Mouse (Mus musculus): ENCODE measurements around the gene Mmp23. TPM values are rescaled to one million over a fixed set of nuclear protein-coding genes. Genes with fewer than 3 reads are reported as not detected.
"Not testable (repeated sequence)": the region's sequence is repeated elsewhere in the genome, so short reads cannot be mapped to it uniquely, and the experiment has no call there.

The Mmp23 gene
- 0.64 and 1.9 TPM in 2 replicates for polyA plus RNA-seq (2012; ENCODE audit: insufficient read depth, insufficient read length, missing spikeins)

GRCm38 (mm10) chr4:155653086-155653450 is at the start of gene Mmp23:
Gene Mmp23 (minus strand): TSS chr4:155653384.
- peaks cover 5% of the 10 kb centered on the region; the same call in 1 of the 2 replicates for H3K4me1 ChIP-seq (ENCODE audit: control insufficient read depth, insufficient read depth, low read length)
- TF ChIP-seq CTCF (IDR thresholded peaks at IDR 0.05; ENCODE audit: low read depth, low read length) (no peak), POLR2A (IDR thresholded peaks at IDR 0.05; ENCODE audit: borderline replicate concordance, low read depth, low read length) (no peak)
- H3K4me3 ChIP-seq (ENCODE audit: insufficient read depth, low read length) = peak within 1 kb of the TSS; percentile 31
- H3K27ac ChIP-seq (ENCODE audit: insufficient read depth, low read depth, low read length) = no peak within 1 kb of the TSS

GRCm38 (mm10) chr4:155700425-155700824 is 47.2 kb upstream of the Mmp23 start:
- no peak overlapping the region for H3K4me3 ChIP-seq (ENCODE audit: insufficient read depth, low read length)
- H3K27ac ChIP-seq (ENCODE audit: insufficient read depth, low read depth, low read length) = no peak overlapping the region
- TF ChIP-seq POLR2A (IDR thresholded peaks at IDR 0.05; ENCODE audit: borderline replicate concordance, low read depth, low read length) = no peak
- no peak for TF ChIP-seq CTCF (IDR thresholded peaks at IDR 0.05; ENCODE audit: low read depth, low read length)
- peaks cover 34% of the 10 kb centered on the region for H3K4me1 ChIP-seq (ENCODE audit: control insufficient read depth, insufficient read depth, low read length)

GRCm38 (mm10) chr4:155696261-155697255 is 43.4 kb upstream of the Mmp23 start:
- Histone ChIP-seq H3K27ac (ENCODE audit: insufficient read depth, low read depth, low read length) (peak overlapping the region; percentile 68), H3K4me3 (ENCODE audit: insufficient read depth, low read length) (peak overlapping the region; percentile 73), H3K4me1 (ENCODE audit: control insufficient read depth, insufficient read depth, low read length) (peaks cover 30% of the 10 kb centered on the region)
- TF ChIP-seq CTCF (IDR thresholded peaks at IDR 0.05; ENCODE audit: low read depth, low read length) = no peak
- no peak for TF ChIP-seq POLR2A (IDR thresholded peaks at IDR 0.05; ENCODE audit: borderline replicate concordance, low read depth, low read length)

GRCm38 (mm10) chr4:155695531-155696062 is 42.4 kb upstream of the Mmp23 start:
- peaks cover 30% of the 10 kb centered on the region for H3K4me1 ChIP-seq (ENCODE audit: control insufficient read depth, insufficient read depth, low read length)
- H3K27ac ChIP-seq (ENCODE audit: insufficient read depth, low read depth, low read length) = no peak overlapping the region
- peak overlapping the region; percentile 73 for H3K4me3 ChIP-seq (ENCODE audit: insufficient read depth, low read length)
- TF ChIP-seq CTCF (IDR thresholded peaks at IDR 0.05; ENCODE audit: low read depth, low read length) (no peak), POLR2A (IDR thresholded peaks at IDR 0.05; ENCODE audit: borderline replicate concordance, low read depth, low read length) (no peak)

- peak overlapping the region; percentile 15 for H3K27ac ChIP-seq (ENCODE audit: insufficient read depth, low read depth, low read length)
Measured at GRCm38 (mm10) chr4:155694482-155695401, 41.6 kb upstream of the Mmp23 start.

GRCm38 (mm10) chr4:155694111-155694481 is 40.9 kb upstream of the Mmp23 start, which contains the start of gene Fndc10:
Gene Fndc10 (plus strand): TSS chr4:155694342.
- Histone ChIP-seq H3K4me3 (ENCODE audit: insufficient read depth, low read length) (peak within 1 kb of the TSS; percentile 73), H3K4me1 (ENCODE audit: control insufficient read depth, insufficient read depth, low read length) (peaks cover 27% of the 10 kb centered on the region), H3K27ac (ENCODE audit: insufficient read depth, low read depth, low read length) (peak within 1 kb of the TSS; percentile 15)
- no peak for TF ChIP-seq POLR2A (IDR thresholded peaks at IDR 0.05; ENCODE audit: borderline replicate concordance, low read depth, low read length)
- no peak for TF ChIP-seq CTCF (IDR thresholded peaks at IDR 0.05; ENCODE audit: low read depth, low read length)

More at GRCm38 (mm10) chr4:155694482-155695401, 41.6 kb upstream of the Mmp23 start:
- H3K4me3 ChIP-seq (ENCODE audit: insufficient read depth, low read length) = peak overlapping the region; percentile 73
- TF ChIP-seq CTCF (IDR thresholded peaks at IDR 0.05; ENCODE audit: low read depth, low read length) = no peak
- no peak for TF ChIP-seq POLR2A (IDR thresholded peaks at IDR 0.05; ENCODE audit: borderline replicate concordance, low read depth, low read length)
- peaks cover 30% of the 10 kb centered on the region for H3K4me1 ChIP-seq (ENCODE audit: control insufficient read depth, insufficient read depth, low read length)

GRCm38 (mm10) chr4:155692421-155692820 is 39.2 kb upstream of the Mmp23 start:
- Histone ChIP-seq H3K4me1 (ENCODE audit: control insufficient read depth, insufficient read depth, low read length) (peaks cover 15% of the 10 kb centered on the region), H3K27ac (ENCODE audit: insufficient read depth, low read depth, low read length) (no peak overlapping the region), H3K4me3 (ENCODE audit: insufficient read depth, low read length) (no peak overlapping the region)
- no peak for TF ChIP-seq POLR2A (IDR thresholded peaks at IDR 0.05; ENCODE audit: borderline replicate concordance, low read depth, low read length)

GRCm38 (mm10) chr4:155690571-155691375 is 37.6 kb upstream of the Mmp23 start:
- no peak overlapping the region for H3K27ac ChIP-seq (ENCODE audit: insufficient read depth, low read depth, low read length)
- H3K4me1 ChIP-seq (ENCODE audit: control insufficient read depth, insufficient read depth, low read length) = peaks cover 3% of the 10 kb centered on the region
- TF ChIP-seq CTCF (IDR thresholded peaks at IDR 0.05; ENCODE audit: low read depth, low read length) = no peak
- TF ChIP-seq POLR2A (IDR thresholded peaks at IDR 0.05; ENCODE audit: borderline replicate concordance, low read depth, low read length) = no peak
- no peak overlapping the region for H3K4me3 ChIP-seq (ENCODE audit: insufficient read depth, low read length)

- not testable (repeated sequence) for H3K4me3 ChIP-seq (ENCODE audit: insufficient read depth, low read length); H3K4me1 ChIP-seq (ENCODE audit: control insufficient read depth, insufficient read depth, low read length); H3K27ac ChIP-seq (ENCODE audit: insufficient read depth, low read depth, low read length)
Measured at GRCm38 (mm10) chr4:155687764-155688163, 34.6 kb upstream of the Mmp23 start.

- H3K4me3 ChIP-seq (ENCODE audit: insufficient read depth, low read length) = not testable (repeated sequence)
Measured at GRCm38 (mm10) chr4:155683670-155684277, 30.6 kb upstream of the Mmp23 start.

More at GRCm38 (mm10) chr4:155683670-155684277, 30.6 kb upstream of the Mmp23 start:
- not testable (repeated sequence) for H3K4me1 ChIP-seq (ENCODE audit: control insufficient read depth, insufficient read depth, low read length); H3K27ac ChIP-seq (ENCODE audit: insufficient read depth, low read depth, low read length)

Measured in bone marrow macrophage, adult 2 months (primary cell).